Mouse (Mus musculus) CH12.LX (cell line): ENCODE data around the gene Gorasp1.

Experiments used
- CTCF ChIP-seq, 2 experiments: IDR thresholded peaks in 1 of 2; conservative IDR thresholded peaks in 1 of 2; 2 replicates each; pipeline ENCODE4 v1.5.1; 2011 to 2012; ENCODE audit warnings: low read depth in 2 of 2, low read length in 2 of 2, improper control_type of control experiment in 1 of 2, inconsistent platforms in 1 of 2, mild to moderate bottlenecking in 1 of 2, moderate library complexity in 1 of 2
- EP300 ChIP-seq: IDR thresholded peaks from 2 replicates; pipeline ENCODE4 v1.6.1; 2011; ENCODE audit warnings: low read length, improper control_type of control experiment
- PAX5 ChIP-seq: IDR thresholded peaks from 2 replicates; pipeline ENCODE4 v1.6.1; 2012; ENCODE audit warnings: low read length, inconsistent platforms, mixed read lengths
- POLR2A ChIP-seq: IDR thresholded peaks from 2 replicates; pipeline ENCODE4 v1.6.1; 2011; ENCODE audit warnings: low read depth, mild to moderate bottlenecking, improper control_type of control experiment, low read length
- POLR2AphosphoS2 ChIP-seq: IDR thresholded peaks from 2 replicates; pipeline ENCODE4 v1.6.1; 2011; ENCODE audit warnings: low read depth, low read length, improper control_type of control experiment
- TCF12 ChIP-seq: IDR thresholded peaks from 2 replicates; pipeline ENCODE4 v1.6.1; 2014; ENCODE audit warnings: low read depth, mild to moderate bottlenecking, inconsistent platforms, low read length, improper control_type of control experiment
- USF2 ChIP-seq: conservative IDR thresholded peaks from 2 replicates; pipeline ENCODE4 v1.6.1; 2011; ENCODE audit warnings: low read depth, low read length, improper control_type of control experiment

GRCm38 (mm10) chr9:119984536-119985011 lies 47.2 kb upstream of the Gorasp1 start, which contains the start of gene Csrnp1:
- no peak for TF ChIP-seq CTCF (conservative IDR thresholded peaks at IDR 0.05 in 1 of 2, IDR thresholded peaks at IDR 0.05 in 1 of 2; ENCODE audit: low read depth in 2 of 2, low read length in 2 of 2)
- no peak for TF ChIP-seq EP300
- no peak for TF ChIP-seq PAX5
- no peak for TF ChIP-seq POLR2A
- no peak for TF ChIP-seq POLR2AphosphoS2
- no peak for TF ChIP-seq USF2
- TF ChIP-seq TCF12 = no peak
